Mouse (Mus musculus) stomach, embryonic 16.5 days (tissue): ENCODE measurements around the gene Slc11a2. TPM values are rescaled to one million over a fixed set of nuclear protein-coding genes. Genes with fewer than 3 reads are reported as not detected.
"Not testable (repeated sequence)": the region's sequence is repeated elsewhere in the genome, so short reads cannot be mapped to it uniquely, and the experiment has no call there.

Source experiments
- ATAC-seq: fragments of 200-750 bp; cut with Nextera tagmentation; 2 replicates; pipeline ENCODE4 v1.8.0; 2017; ENCODE audit warnings: moderate number of reproducible peaks, moderate TSS enrichment; ENCODE audit not compliant: insufficient read depth, low FRiP score
- H3K27ac ChIP-seq: fragments of 300-500 bp; sonication (generic); 2 replicates; pipeline ENCODE4 v1.5.1; 2014; ENCODE audit warnings: low read length
- H3K27me3 ChIP-seq: fragments of 300-500 bp; sonication (generic); 2 replicates; pipeline ENCODE4 v1.6.1; 2014; ENCODE audit warnings: low read length, control low read depth, mixed read lengths; ENCODE audit not compliant: control insufficient read depth, insufficient read depth
- H3K36me3 ChIP-seq: fragments of 300-500 bp; sonication (generic); 2 replicates; pipeline ENCODE4 v1.6.1; 2014; ENCODE audit warnings: low read length; ENCODE audit not compliant: control insufficient read depth, insufficient read depth
- H3K4me1 ChIP-seq: fragments of 300-500 bp; sonication (generic); 2 replicates; pipeline ENCODE4 v1.6.1; 2014; ENCODE audit warnings: low read length, control low read depth, mixed read lengths; ENCODE audit not compliant: control insufficient read depth, insufficient read depth
- H3K4me2 ChIP-seq: fragments of 300-500 bp; sonication (generic); 2 replicates; pipeline ENCODE4 v1.6.1; 2014; ENCODE audit warnings: low read depth, low read length, mixed read lengths
- H3K4me3 ChIP-seq: fragments of 300-500 bp; sonication (generic); replicated peaks from 2 replicates; pipeline ENCODE4 v1.5.1; 2014; ENCODE audit warnings: mild to moderate bottlenecking, low read length
- H3K9ac ChIP-seq: fragments of 300-500 bp; sonication (generic); 2 replicates; pipeline ENCODE4 v1.6.1; 2014; ENCODE audit warnings: low read length
- H3K9me3 ChIP-seq: fragments of 300-500 bp; sonication (generic); replicated peaks from 2 replicates; pipeline ENCODE4 v1.6.1; 2016; ENCODE audit warnings: low read length, control low read depth; ENCODE audit not compliant: control insufficient read depth
- WGBS: fragments of 180-500 bp; shearing (Covaris S2); extraction: QIAGEN DNeasy Blood & Tissue Kit; methylation state at CpG from one replicate; pipeline ENCODE4 v1.1.7; 2014; 5-methylcytosine and 5-hydroxymethylcytosine counted together
- polyA plus RNA-seq: library from polyadenylated mRNA; unstranded; fragments of >200 nt; fragmentation: Nextera tagmentation; extraction: Ambion mirVana; gene quantifications from 2 replicates; pipeline ENCODE4 v1.2.1, GENCODE M21; 2015

The Slc11a2 gene
- polyA plus RNA-seq, 1 experiment from 2014 or later, result 28.3 TPM

GRCm38 (mm10) chr15:100385705-100386104 is 39.2 kb downstream of the Slc11a2 start:
- Histone ChIP-seq H3K4me1 (no peaks in the 10 kb centered on the region), H3K27ac (no peak overlapping the region), H3K4me3 (no peak overlapping the region), H3K27me3 (no peaks in the 10 kb centered on the region), H3K9ac (no peak overlapping the region), H3K9me3 (no peaks in the 10 kb centered on the region), H3K4me2 (no peak overlapping the region), H3K36me3 (no peaks in the 10 kb centered on the region)
- WGBS, result 92% methylated on average over 9 of the region's 9 CpGs
- no peak for ATAC-seq

- Histone ChIP-seq H3K9me3 (no peaks in the 10 kb centered on the region), H3K27me3 (no peaks in the 10 kb centered on the region), H3K9ac (no peak overlapping the region), H3K36me3 (no peaks in the 10 kb centered on the region), H3K27ac (no peak overlapping the region), H3K4me1 (no peaks in the 10 kb centered on the region), H3K4me2 (no peak overlapping the region), H3K4me3 (no peak overlapping the region)
- WGBS, result 49% methylated on average over 2 of the region's 2 CpGs
- ATAC-seq, result peak; percentile 66; the same call in 1 of the 2 replicates
Measured at GRCm38 (mm10) chr15:100380104-100380503, 44.8 kb downstream of the Slc11a2 start.

DNA sequence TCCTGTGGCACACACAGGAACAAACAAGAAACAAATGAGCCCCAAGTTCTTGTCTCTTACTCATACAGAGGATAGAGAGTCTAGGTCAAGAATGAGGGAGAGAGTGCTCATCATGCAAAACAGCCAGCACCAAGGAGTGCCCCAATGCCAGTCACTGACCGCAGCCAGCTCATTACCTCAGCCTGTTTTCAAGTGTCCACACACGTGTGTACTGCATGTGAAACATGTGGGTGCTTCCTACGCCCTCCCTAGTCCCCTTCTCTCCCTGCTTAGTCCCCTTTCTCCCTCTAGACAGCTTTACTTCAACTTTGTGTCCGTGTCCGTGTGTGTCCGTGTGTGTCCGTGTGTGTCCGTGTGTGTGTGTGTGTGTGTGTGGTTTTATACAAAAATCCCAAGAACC is 45.2 kb downstream of the Slc11a2 start:
- no peak for ATAC-seq

GRCm38 (mm10) chr15:100377847-100378505 is 46.9 kb downstream of the Slc11a2 start:
- not testable (repeated sequence) for H3K27me3 ChIP-seq, H3K36me3 ChIP-seq, H3K4me1 ChIP-seq, H3K9ac ChIP-seq, H3K27ac ChIP-seq, H3K4me3 ChIP-seq, H3K9me3 ChIP-seq, H3K4me2 ChIP-seq
- ATAC-seq, result peak; percentile 37; the same call in 1 of the 2 replicates
- 22% methylated on average over 3 of the region's 9 CpGs for WGBS

More for the DNA sequence above, 45.2 kb downstream of the Slc11a2 start:
- no peaks in the 10 kb centered on the region for H3K27me3 ChIP-seq
- H3K9me3 ChIP-seq, result no peaks in the 10 kb centered on the region
- no peak overlapping the region for H3K4me2 ChIP-seq
- 74% methylated on average over 8 of the region's 8 CpGs for WGBS
- H3K4me1 ChIP-seq, result no peaks in the 10 kb centered on the region
- H3K4me3 ChIP-seq, result no peak overlapping the region
- no peaks in the 10 kb centered on the region for H3K36me3 ChIP-seq
- H3K9ac ChIP-seq, result no peak overlapping the region
- no peak overlapping the region for H3K27ac ChIP-seq

DNA sequence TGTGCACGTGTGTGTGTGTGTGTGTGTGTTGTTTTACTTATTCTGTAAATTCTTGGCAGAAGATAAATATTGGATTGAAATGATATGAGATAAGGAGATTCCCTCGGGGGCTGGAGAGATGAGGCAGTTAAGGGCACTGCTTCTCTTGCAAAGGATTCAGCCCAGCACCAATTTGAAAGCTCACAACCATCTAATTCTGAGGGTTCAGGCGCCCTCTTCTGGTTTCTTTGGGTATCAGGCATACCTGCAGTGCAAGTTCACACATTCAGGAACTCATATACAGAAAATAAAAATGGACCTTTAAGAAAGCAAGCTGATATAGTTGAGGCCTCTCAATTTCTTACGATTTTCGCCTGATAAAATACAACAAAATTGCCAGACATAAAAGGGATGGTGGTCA is 49.8 kb downstream of the Slc11a2 start:
- Histone ChIP-seq H3K4me1 (no peaks in the 10 kb centered on the region), H3K27me3 (no peaks in the 10 kb centered on the region), H3K4me2 (no peak overlapping the region), H3K9me3 (no peaks in the 10 kb centered on the region; the same call in 1 of the 2 replicates), H3K4me3 (no peak overlapping the region), H3K9ac (no peak overlapping the region), H3K27ac (no peak overlapping the region), H3K36me3 (no peaks in the 10 kb centered on the region)
- 25% methylated on average over 5 of the region's 5 CpGs for WGBS
- no peak for ATAC-seq

GRCm38 (mm10) chr15:100367119-100367518 is 57.8 kb downstream of the Slc11a2 start:
- WGBS, result 64% methylated on average over 7 of the region's 7 CpGs
- Histone ChIP-seq H3K27ac (no peak overlapping the region), H3K4me3 (no peak overlapping the region), H3K9me3 (no peaks in the 10 kb centered on the region), H3K9ac (no peak overlapping the region), H3K36me3 (no peaks in the 10 kb centered on the region), H3K4me2 (no peak overlapping the region), H3K27me3 (no peaks in the 10 kb centered on the region), H3K4me1 (no peaks in the 10 kb centered on the region)
- no peak for ATAC-seq

DNA sequence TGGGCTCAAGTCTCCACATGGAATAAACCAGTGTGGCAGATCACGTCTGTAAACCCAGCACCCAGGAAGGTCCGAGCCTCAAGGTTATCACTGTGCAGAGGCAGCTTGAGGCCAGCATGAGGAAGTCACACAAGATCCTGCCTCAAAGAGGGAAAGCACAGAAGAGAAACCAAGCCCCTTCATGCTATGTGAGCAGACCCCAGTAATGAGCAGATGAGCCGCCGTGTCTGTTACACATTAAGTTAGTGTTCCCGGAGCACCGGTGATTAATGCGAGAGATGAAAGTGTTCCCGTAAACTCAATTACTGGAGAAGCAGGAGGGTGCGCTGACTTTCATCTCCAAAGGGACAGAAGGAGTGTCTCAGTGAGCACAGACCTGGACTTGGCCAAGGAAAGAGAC is 58.9 kb downstream of the Slc11a2 start:
- not testable (repeated sequence) for H3K4me3 ChIP-seq, H3K9ac ChIP-seq, H3K9me3 ChIP-seq, H3K36me3 ChIP-seq, H3K27ac ChIP-seq, H3K27me3 ChIP-seq, H3K4me2 ChIP-seq, H3K4me1 ChIP-seq, ATAC-seq
- WGBS, result 56% methylated on average over 9 of the region's 9 CpGs

DNA sequence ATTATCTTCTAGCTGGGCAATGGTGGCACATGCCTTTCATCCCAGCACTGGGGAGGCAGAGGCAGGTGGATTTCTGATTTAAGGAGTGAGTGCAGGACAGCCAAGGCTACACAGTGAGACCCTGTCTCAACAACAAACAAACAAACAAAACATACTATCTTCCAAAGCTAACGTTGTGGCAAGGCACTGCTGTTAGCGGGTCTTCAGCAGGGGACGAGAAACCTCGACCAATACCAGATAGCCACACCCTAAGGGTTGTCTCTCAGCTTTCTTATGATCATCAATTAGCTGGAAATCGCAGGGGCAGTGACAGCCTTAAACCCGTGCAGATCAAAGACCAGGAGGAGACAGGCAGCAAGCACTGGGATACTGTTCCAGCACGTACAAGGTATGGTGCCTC is 60.6 kb downstream of the Slc11a2 start, which contains the start of gene Higd1c:
Gene Higd1c (plus strand): TSS at position 301 of the 400 bp plus-strand sequence.
- H3K27ac ChIP-seq, result no peak within 1 kb of the TSS
- H3K4me3 ChIP-seq, result no peak within 1 kb of the TSS
- no peaks in the 10 kb centered on the region for H3K9me3 ChIP-seq
- ATAC-seq, result no peak
- WGBS, result 52% methylated on average over 7 of the region's 7 CpGs
- H3K36me3 ChIP-seq, result no peaks in the 10 kb centered on the region
- H3K27me3 ChIP-seq, result no peaks in the 10 kb centered on the region
- no peaks in the 10 kb centered on the region for H3K4me1 ChIP-seq
- H3K4me2 ChIP-seq, result no peak within 1 kb of the TSS
- no peak within 1 kb of the TSS for H3K9ac ChIP-seq

GRCm38 (mm10) chr15:100355876-100356275 is 69.0 kb downstream of the Slc11a2 start:
- H3K4me2 ChIP-seq, result no peak overlapping the region
- 57% methylated on average over 5 of the region's 5 CpGs for WGBS
- no peak overlapping the region for H3K4me3 ChIP-seq
- ATAC-seq, result no peak
- H3K4me1 ChIP-seq, result no peaks in the 10 kb centered on the region
- H3K36me3 ChIP-seq, result no peaks in the 10 kb centered on the region
- no peaks in the 10 kb centered on the region for H3K9me3 ChIP-seq
- no peak overlapping the region for H3K27ac ChIP-seq
- H3K27me3 ChIP-seq, result no peaks in the 10 kb centered on the region
- H3K9ac ChIP-seq, result no peak overlapping the region
